Mouse (Mus musculus) midbrain, embryonic 11.5 days (tissue): Measurements from ENCODE around the gene Fam160a1. TPM values are rescaled to one million over a fixed set of nuclear protein-coding genes. Genes with fewer than 3 reads are reported as not detected.

ENCODE experiments used
- ATAC-seq: fragments of 200-750 bp; cut with Nextera tagmentation; 2 replicates; pipeline ENCODE4 v1.8.0; 2017; ENCODE audit warnings: moderate TSS enrichment, moderate library complexity; ENCODE audit not compliant: low FRiP score
- DNase-seq: peaks from one replicate; pipeline ENCODE4 v3.0.0; 2015; ENCODE audit warnings: low spot score; ENCODE audit errors: missing footprints
- H3K27ac ChIP-seq: fragments of 300-500 bp; sonication (generic); 2 replicates; pipeline ENCODE4 v1.5.1; 2014; ENCODE audit warnings: low read depth, low read length
- H3K27me3 ChIP-seq: fragments of 300-500 bp; sonication (generic); 2 replicates; pipeline ENCODE4 v1.6.1; 2014; ENCODE audit warnings: mild to moderate bottlenecking, low read length, moderate library complexity, mixed read lengths; ENCODE audit not compliant: control insufficient read depth, insufficient read depth
- H3K36me3 ChIP-seq: fragments of 300-500 bp; sonication (generic); 2 replicates; pipeline ENCODE4 v1.6.1; 2014; ENCODE audit warnings: mild to moderate bottlenecking, low read length, moderate library complexity, mixed read lengths; ENCODE audit not compliant: control insufficient read depth, insufficient read depth
- H3K4me1 ChIP-seq: fragments of 300-500 bp; sonication (generic); 2 replicates; pipeline ENCODE4 v1.6.1; 2014; ENCODE audit warnings: low read length; ENCODE audit not compliant: control insufficient read depth, insufficient read depth
- H3K4me2 ChIP-seq: fragments of 300-500 bp; sonication (generic); 2 replicates; pipeline ENCODE4 v1.6.1; 2014; ENCODE audit warnings: mild to moderate bottlenecking, moderate library complexity
- H3K4me3 ChIP-seq: fragments of 300-500 bp; sonication (generic); 2 replicates; pipeline ENCODE4 v1.5.1; 2014; ENCODE audit warnings: low read depth, low read length
- H3K9ac ChIP-seq: fragments of 300-500 bp; sonication (generic); 2 replicates; pipeline ENCODE4 v1.6.1; 2014; ENCODE audit warnings: low read length
- H3K9me3 ChIP-seq: fragments of 300-500 bp; sonication (generic); 2 replicates; pipeline ENCODE4 v1.6.1; 2016; ENCODE audit warnings: low read length; ENCODE audit not compliant: control insufficient read depth
- WGBS: fragments of 180-500 bp; shearing (Covaris S2); extraction: QIAGEN DNeasy Blood & Tissue Kit; methylation state at CpG from one replicate; pipeline ENCODE4 v1.1.7; 2014; 5-methylcytosine and 5-hydroxymethylcytosine counted together
- polyA plus RNA-seq: library from polyadenylated mRNA; unstranded; fragments of >200 nt; fragmentation: Nextera tagmentation; extraction: Ambion mirVana; gene quantifications from 2 replicates; pipeline ENCODE4 v1.2.1, GENCODE M21; 2014

Gene Fam160a1
- polyA plus RNA-seq, 1 experiment from 2014 or later = 0.48 TPM

DNA sequence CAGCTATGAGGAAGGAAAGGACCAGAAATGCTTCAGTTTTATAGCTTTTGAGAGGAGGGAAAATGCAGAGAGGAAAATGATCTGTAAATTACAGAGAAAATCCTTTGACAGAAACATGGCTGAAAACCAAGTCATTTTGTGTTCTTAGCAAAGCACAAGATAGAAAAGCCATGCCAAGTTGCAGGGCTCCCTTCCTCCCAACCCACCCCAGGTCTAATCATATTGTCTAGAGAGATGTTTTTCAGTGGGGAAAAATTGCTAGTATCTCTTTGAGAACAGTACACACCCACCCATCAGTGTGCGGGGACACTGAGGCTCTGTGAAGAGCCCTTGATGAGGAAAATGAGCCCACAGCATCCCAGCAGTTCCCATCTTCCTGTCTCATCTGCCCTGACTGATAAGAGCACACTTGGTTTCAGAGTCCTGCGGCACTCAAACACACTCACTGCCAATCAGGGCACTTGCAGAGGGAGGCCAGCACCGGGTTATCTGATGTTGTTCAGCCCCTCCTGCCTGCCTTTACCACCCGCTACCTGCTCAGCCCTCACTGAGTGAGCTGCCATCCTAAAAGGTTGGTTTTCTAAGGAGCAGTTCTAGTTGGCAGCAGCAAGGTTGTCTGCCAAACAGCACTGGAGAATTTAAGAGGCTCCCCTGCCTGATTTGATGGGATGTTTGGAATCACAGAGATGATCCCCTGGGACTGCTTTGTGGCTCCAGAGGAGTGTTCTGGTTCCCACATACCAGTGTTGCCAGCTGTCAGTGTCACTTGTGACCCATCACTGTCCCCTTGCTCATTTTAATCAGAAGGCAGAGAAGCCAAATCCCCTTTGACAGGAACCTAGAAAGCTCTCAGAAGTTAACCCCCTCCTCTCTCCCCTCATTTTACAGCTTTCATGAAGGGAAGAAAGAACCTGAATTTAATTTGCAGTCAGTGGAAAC is 164.1 kb downstream of the Fam160a1 start:
- WGBS = 85% methylated on average over 4 of the region's 4 CpGs
- Histone ChIP-seq H3K9ac (no peak overlapping the region), H3K4me2 (no peak overlapping the region), H3K4me3 (no peak overlapping the region), H3K27ac (no peak overlapping the region), H3K27me3 (no peaks in the 10 kb centered on the region), H3K9me3 (no peaks in the 10 kb centered on the region), H3K36me3 (no peaks in the 10 kb centered on the region), H3K4me1 (no peaks in the 10 kb centered on the region)
- DNase-seq = no peak
- no peak for ATAC-seq

DNA sequence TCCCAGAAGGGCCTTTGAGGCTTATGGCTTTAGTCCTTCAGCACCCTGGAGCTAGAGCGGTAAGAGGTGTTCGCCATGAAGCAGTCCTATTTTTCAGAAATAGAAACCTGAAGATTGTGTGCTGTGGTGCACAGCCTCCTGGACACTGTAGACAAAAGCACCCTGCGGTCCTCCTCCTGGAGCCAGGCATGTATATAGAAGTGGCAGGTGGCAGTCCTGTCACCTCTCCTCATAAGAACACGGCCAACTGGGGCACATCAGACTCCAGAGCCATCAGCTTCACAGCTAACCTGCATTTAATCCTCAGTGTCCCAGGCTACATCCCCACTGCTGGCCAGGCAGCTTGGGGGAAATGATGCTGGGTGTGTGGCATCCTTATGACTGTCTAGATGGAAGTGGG is 167.9 kb downstream of the Fam160a1 start:
- no peak for ATAC-seq
- Histone ChIP-seq H3K4me1 (no peaks in the 10 kb centered on the region), H3K27ac (no peak overlapping the region), H3K36me3 (no peaks in the 10 kb centered on the region), H3K27me3 (no peaks in the 10 kb centered on the region), H3K9ac (no peak overlapping the region), H3K9me3 (no peaks in the 10 kb centered on the region), H3K4me3 (no peak overlapping the region), H3K4me2 (no peak overlapping the region)
- 94% methylated on average over 4 of the region's 4 CpGs for WGBS
- no peak for DNase-seq

DNA sequence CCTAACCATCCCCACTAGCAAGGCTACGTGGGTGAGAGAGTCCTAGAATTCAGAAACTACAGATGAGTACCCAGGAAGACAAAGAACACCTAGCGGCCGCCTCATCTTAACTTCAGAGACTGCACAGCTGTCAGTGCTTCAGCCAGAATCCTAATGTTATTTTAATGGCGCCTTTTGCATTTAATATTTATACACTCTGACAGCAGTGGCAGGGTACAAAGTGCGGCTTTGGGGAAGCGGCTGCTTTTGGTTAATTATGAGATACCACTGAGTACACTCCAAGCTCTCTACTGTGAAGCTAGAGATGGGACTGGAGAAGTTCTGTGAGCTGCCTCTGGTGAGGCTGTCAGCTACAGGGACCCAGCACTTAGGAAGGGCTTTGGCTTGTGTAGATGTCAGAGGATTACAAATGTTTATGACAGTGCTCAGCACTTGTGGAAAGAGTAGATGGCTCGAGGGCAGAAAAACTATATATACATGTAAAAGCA is 171.5 kb downstream of the Fam160a1 start:
- Histone ChIP-seq H3K4me2 (no peak overlapping the region), H3K9ac (no peak overlapping the region), H3K27me3 (no peaks in the 10 kb centered on the region), H3K27ac (no peak overlapping the region), H3K4me3 (no peak overlapping the region), H3K36me3 (no peaks in the 10 kb centered on the region), H3K4me1 (no peaks in the 10 kb centered on the region), H3K9me3 (no peaks in the 10 kb centered on the region)
- DNase-seq (no peak), ATAC-seq (no peak)
- 89% methylated on average over 7 of the region's 7 CpGs for WGBS

DNA sequence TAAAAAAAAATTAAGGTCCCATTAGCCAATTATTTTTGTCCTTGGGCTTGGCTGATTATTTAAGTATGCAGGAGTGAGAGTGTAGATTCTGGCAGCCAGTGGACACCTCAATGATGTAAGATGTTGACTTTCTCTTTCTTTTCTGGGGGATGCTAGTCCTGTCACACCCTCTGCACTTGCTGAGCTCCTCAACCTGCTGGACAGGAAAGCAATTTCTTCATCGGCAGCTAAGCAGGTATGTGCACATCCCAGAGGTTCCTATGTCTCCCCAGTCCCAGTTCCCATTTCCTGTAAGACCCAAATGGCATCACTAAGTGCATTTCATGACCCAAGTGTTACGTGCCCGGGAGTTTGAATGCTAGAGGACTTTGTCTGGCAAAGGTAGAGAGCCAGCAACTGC is 172.3 kb downstream of the Fam160a1 start:
- Histone ChIP-seq H3K27ac (no peak overlapping the region), H3K27me3 (no peaks in the 10 kb centered on the region), H3K9ac (no peak overlapping the region), H3K9me3 (no peaks in the 10 kb centered on the region), H3K4me2 (no peak overlapping the region), H3K4me1 (no peaks in the 10 kb centered on the region), H3K36me3 (no peaks in the 10 kb centered on the region), H3K4me3 (no peak overlapping the region)
- no peak for ATAC-seq
- 93% methylated on average over 3 of the region's 3 CpGs for WGBS
- DNase-seq = no peak

DNA sequence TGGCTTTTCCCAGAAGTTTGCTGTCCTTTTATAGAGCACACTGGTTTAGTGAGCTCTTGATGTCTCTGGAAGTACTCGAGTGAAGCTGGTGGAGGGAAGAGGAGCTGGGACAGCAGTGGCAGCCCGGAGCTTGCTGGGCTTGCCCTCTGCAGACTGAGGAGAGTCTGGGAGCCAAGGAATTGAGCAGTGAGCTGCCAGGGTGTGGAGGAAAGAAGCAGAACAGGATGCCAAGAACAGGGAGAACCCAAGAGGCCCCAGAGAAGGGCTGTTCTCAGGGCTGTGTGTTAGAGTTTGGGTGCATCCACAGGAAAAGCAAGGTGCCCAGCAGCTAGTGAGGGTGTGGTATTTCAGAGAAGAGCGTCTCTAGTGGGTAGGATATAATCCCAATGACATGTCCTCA is 175.3 kb downstream of the Fam160a1 start:
- no peak overlapping the region for H3K4me2 ChIP-seq
- 85% methylated on average over 3 of the region's 3 CpGs for WGBS
- no peak overlapping the region for H3K9ac ChIP-seq
- no peak overlapping the region for H3K27ac ChIP-seq
- H3K4me1 ChIP-seq = no peaks in the 10 kb centered on the region
- no peaks in the 10 kb centered on the region for H3K27me3 ChIP-seq
- H3K4me3 ChIP-seq = no peak overlapping the region
- ATAC-seq = no peak
- H3K9me3 ChIP-seq = no peaks in the 10 kb centered on the region
- DNase-seq = no peak
- no peaks in the 10 kb centered on the region for H3K36me3 ChIP-seq

DNA sequence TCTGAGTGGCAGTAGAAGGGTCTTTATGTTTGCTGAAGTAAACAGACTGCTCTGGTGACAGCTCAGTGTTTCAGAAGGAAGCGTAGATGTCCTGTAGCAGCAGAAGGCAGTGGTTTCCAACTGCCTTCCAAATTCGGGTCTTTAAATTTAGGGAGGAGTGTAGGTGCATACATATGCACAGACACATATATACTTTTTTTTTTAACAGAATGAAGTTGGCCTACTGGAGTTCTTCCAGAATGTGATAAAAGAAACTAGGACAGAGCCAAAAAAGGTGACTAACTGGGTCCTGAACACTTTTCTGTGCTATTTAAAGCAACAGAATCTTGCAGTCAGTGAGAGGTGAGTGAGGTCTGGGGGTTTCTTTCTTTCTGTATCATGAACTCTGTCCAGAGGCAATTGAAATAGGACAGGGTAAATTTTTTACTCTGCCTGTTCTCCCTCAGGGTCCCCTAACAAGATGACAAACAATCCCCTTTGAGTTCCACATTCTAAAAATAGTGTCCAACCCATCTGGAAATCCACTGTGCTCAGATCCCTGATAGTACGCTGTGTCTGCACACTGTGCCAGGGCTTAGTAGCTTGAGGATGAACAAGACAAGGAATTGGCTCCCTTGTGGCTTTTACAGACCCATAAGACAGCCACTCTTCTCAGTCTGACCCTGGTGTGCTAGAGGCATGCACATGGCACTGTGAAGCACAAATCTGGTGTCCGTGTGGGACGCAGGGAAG is 180.2 kb downstream of the Fam160a1 start:
- DNase-seq = no peak
- ATAC-seq = no peak
- no peak overlapping the region for H3K9ac ChIP-seq
- no peak overlapping the region for H3K4me2 ChIP-seq
- WGBS = 93% methylated on average over 5 of the region's 5 CpGs
- H3K36me3 ChIP-seq = no peaks in the 10 kb centered on the region
- H3K4me1 ChIP-seq = no peaks in the 10 kb centered on the region
- H3K4me3 ChIP-seq = no peak overlapping the region
- no peaks in the 10 kb centered on the region for H3K9me3 ChIP-seq
- H3K27ac ChIP-seq = no peak overlapping the region
- H3K27me3 ChIP-seq = no peaks in the 10 kb centered on the region

DNA sequence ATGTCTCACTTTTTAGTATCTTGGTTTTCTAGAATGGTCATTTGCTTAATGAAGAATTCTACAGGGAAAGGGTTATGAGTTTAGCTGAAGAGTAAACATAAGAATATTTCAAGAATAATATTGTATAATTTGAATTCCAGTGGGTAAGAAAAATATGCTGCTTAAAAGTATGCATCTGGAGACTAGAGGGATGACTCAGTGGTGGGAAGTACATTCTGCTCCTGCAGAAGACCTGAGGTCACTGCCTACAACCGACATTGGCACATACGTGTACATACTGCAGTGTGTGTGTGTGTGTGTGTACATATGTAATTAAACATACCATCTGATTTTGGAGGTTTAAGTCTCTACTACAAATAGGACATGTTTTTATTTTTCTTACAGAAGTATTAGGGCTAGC is 181.5 kb downstream of the Fam160a1 start:
- H3K9me3 ChIP-seq = no peaks in the 10 kb centered on the region
- no peak for DNase-seq
- H3K27ac ChIP-seq = no peak overlapping the region
- no peak overlapping the region for H3K9ac ChIP-seq
- no peaks in the 10 kb centered on the region for H3K27me3 ChIP-seq
- no peaks in the 10 kb centered on the region for H3K4me1 ChIP-seq
- 95% methylated on average over 2 of the region's 2 CpGs for WGBS
- no peak overlapping the region for H3K4me2 ChIP-seq
- ATAC-seq = no peak
- H3K4me3 ChIP-seq = no peak overlapping the region
- no peaks in the 10 kb centered on the region for H3K36me3 ChIP-seq

DNA sequence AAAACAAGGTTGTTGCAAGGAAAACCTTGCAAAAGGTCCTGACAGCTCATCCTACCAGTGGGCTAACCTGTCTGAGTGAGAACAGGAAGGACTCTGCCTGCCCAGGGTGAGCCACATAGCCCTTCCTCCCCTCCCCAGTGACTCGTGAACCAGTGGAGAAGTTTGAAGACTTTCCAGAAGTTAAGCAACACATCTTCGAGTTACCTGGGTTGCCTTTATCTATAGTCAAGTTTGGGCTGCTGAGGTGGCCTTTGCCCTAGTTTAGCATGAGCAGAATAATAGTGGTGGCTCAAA is 182.0 kb downstream of the Fam160a1 start:
- Histone ChIP-seq H3K4me3 (no peak overlapping the region), H3K4me1 (no peaks in the 10 kb centered on the region), H3K9me3 (no peaks in the 10 kb centered on the region), H3K4me2 (no peak overlapping the region), H3K27me3 (no peaks in the 10 kb centered on the region), H3K36me3 (no peaks in the 10 kb centered on the region), H3K9ac (no peak overlapping the region), H3K27ac (no peak overlapping the region)
- 87% methylated on average over 2 of the region's 2 CpGs for WGBS
- no peak for DNase-seq
- ATAC-seq = no peak

DNA sequence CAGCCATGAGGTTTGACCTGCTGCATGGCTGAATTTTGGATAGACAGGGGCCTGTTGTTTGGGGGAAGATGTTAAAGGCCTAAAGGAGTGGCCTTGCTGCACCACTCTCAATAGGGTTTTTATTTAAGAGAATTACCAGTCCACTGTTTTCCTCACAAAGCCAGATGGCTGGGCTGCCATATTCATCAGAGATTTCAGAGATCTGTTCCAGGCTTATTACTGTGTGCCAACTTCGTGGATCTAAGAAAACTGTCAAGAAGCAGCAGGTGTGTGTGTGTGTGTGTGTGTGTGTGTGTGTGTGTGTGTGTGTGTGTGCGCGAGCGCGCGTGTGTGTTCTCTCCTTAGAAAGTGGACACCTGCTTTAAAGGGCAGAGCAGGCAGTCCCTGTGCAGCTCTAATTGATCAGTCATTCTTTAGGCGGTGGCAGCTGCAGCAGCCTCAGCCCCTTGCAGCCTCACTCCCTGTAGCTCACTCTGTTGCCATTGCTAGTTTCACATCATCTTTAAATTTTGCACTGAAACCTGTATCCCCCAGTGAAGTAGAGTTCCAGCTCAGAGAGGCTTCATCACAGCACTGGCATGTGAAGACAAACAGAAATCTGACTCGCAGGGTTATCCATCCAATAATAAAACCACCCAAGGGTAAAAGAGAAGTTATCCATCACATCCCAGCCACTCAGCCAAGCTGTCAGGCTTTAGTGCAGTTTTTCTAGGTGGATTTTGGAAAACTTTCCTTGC is 182.5 kb downstream of the Fam160a1 start:
- Histone ChIP-seq H3K27ac (no peak overlapping the region), H3K9ac (no peak overlapping the region), H3K36me3 (no peaks in the 10 kb centered on the region), H3K4me1 (no peaks in the 10 kb centered on the region), H3K4me2 (no peak overlapping the region), H3K9me3 (no peaks in the 10 kb centered on the region), H3K27me3 (no peaks in the 10 kb centered on the region), H3K4me3 (no peak overlapping the region)
- DNase-seq (no peak), ATAC-seq (no peak)
- WGBS = 87% methylated on average over 8 of the region's 8 CpGs
